Mouse (Mus musculus): Measurements from ENCODE around the gene Nip7. TPM values are rescaled to one million over a fixed set of nuclear protein-coding genes. Genes with fewer than 3 reads are reported as not detected.

Nip7 gene
- polyA plus RNA-seq, 1 experiment = 130 TPM

GRCm38 (mm10) chr8:107056973-107057369 lies 294 bp downstream of the Nip7 start:
- H3K9ac ChIP-seq (ENCODE audit: low read depth, poor library complexity, severe bottlenecking) = peak overlapping the region; percentile 71
- no peaks in the 10 kb centered on the region for H3K9me3 ChIP-seq (replicated peaks; ENCODE audit: control insufficient read depth, insufficient read depth, low read length, poor library complexity, severe bottlenecking)
- H3K4me3 ChIP-seq (ENCODE audit: low read depth, low read length) = peak overlapping the region; percentile 94
- H3K4me1 ChIP-seq (ENCODE audit: control insufficient read depth, insufficient read depth, low read length) = no peaks in the 10 kb centered on the region
- H3K27me3 ChIP-seq (ENCODE audit: control insufficient read depth, insufficient read depth, low read length, poor library complexity, severe bottlenecking) = no peaks in the 10 kb centered on the region
- peaks cover 50% of the 10 kb centered on the region for H3K36me3 ChIP-seq (ENCODE audit: control insufficient read depth, insufficient read depth, low read length, poor library complexity, severe bottlenecking)
- TF ChIP-seq EP300 (IDR thresholded peaks at IDR 0.05; ENCODE audit: insufficient read depth, low read depth, low read length) = no peak
- TF ChIP-seq CTCF (IDR thresholded peaks at IDR 0.05; ENCODE audit: low read depth, low read length) = no peak
- TF ChIP-seq POLR2A (IDR thresholded peaks at IDR 0.05; ENCODE audit: insufficient read depth, low read length) = no peak
- 0 out of 2 replicates have a peak overlapping the region, but pooled peaks have one; percentile 3 for H3K27ac ChIP-seq (ENCODE audit: insufficient read depth, low read length)

GRCm38 (mm10) chr8:107062613-107063012 lies 5.9 kb downstream of the Nip7 start:
- Histone ChIP-seq H3K9me3 (replicated peaks; ENCODE audit: control insufficient read depth, insufficient read depth, low read length, poor library complexity, severe bottlenecking) (no peaks in the 10 kb centered on the region), H3K9ac (ENCODE audit: low read depth, poor library complexity, severe bottlenecking) (no peak overlapping the region), H3K27ac (ENCODE audit: insufficient read depth, low read length) (no peak overlapping the region), H3K4me1 (ENCODE audit: control insufficient read depth, insufficient read depth, low read length) (peaks cover 1% of the 10 kb centered on the region), H3K27me3 (ENCODE audit: control insufficient read depth, insufficient read depth, low read length, poor library complexity, severe bottlenecking) (no peaks in the 10 kb centered on the region), H3K36me3 (ENCODE audit: control insufficient read depth, insufficient read depth, low read length, poor library complexity, severe bottlenecking) (peaks cover 25% of the 10 kb centered on the region), H3K4me3 (ENCODE audit: low read depth, low read length) (no peak overlapping the region)
- no peak for TF ChIP-seq CTCF (IDR thresholded peaks at IDR 0.05; ENCODE audit: low read depth, low read length)
- TF ChIP-seq EP300 (IDR thresholded peaks at IDR 0.05; ENCODE audit: insufficient read depth, low read depth, low read length) = no peak
- TF ChIP-seq POLR2A (IDR thresholded peaks at IDR 0.05; ENCODE audit: insufficient read depth, low read length) = no peak

DNA sequence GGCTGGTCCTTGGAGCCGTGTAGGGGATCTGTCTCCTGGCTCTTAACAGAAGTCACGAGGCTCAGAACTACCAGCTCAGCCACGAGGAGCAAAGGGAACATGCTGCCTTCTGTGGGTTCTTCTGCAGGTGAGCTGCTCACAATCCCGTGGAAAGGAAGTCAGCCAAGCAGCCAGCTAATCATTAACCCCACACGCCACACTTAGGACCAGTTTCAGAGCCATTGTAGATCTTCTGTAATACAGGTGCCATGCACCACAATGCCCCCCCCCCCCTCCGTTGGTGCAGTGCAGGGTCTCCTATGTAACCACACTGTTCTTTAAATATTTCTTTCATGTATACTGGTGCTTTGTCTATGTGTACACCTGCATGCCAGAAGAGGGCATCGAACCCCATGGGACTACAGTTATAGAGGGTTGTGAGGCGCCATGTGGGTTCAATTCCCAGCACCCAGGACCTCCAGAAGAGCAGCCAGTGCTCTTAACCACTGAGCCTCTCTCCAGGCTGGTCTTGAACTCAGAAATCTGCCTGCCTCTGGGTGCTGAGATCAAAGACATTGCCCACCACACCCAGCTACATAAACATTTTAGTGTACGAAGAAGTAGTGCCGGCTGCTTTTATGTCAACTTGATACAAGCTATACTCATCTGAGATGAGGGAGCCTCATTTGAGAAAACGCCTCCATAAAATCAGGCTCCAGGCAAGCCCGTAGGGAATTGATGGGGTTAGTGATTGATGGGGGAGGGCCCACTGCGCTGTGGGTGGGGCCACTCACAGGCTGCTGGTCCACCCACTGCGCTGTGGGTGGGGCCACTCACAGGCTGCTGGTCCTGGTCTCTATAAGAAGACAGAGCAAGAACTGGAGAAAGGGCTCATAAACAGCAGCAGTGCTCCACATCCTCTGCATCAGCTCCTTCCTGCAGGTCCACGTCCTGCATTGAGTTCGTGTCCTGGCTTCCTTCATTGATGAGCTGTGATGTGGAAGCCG lies 9.1 kb downstream of the Nip7 start, which contains the start of gene Tmed6:
Tmed6 (minus strand) TSS at position 134 of the 986 bp plus-strand sequence.
- H3K4me3 ChIP-seq (ENCODE audit: low read depth, low read length) = no peak within 1 kb of the TSS
- no peaks in the 10 kb centered on the region for H3K27me3 ChIP-seq (ENCODE audit: control insufficient read depth, insufficient read depth, low read length, poor library complexity, severe bottlenecking)
- TF ChIP-seq CTCF (IDR thresholded peaks at IDR 0.05; ENCODE audit: low read depth, low read length) = no peak
- no peak for TF ChIP-seq POLR2A (IDR thresholded peaks at IDR 0.05; ENCODE audit: insufficient read depth, low read length)
- H3K4me1 ChIP-seq (ENCODE audit: control insufficient read depth, insufficient read depth, low read length) = peaks cover 1% of the 10 kb centered on the region
- H3K36me3 ChIP-seq (ENCODE audit: control insufficient read depth, insufficient read depth, low read length, poor library complexity, severe bottlenecking) = 0 out of 2 replicates have a peak, but pooled peaks cover under 1% of the 10 kb centered on the region
- H3K27ac ChIP-seq (ENCODE audit: insufficient read depth, low read length) = no peak within 1 kb of the TSS
- H3K9me3 ChIP-seq (replicated peaks; ENCODE audit: control insufficient read depth, insufficient read depth, low read length, poor library complexity, severe bottlenecking) = no peaks in the 10 kb centered on the region
- no peak within 1 kb of the TSS for H3K9ac ChIP-seq (ENCODE audit: low read depth, poor library complexity, severe bottlenecking)

GRCm38 (mm10) chr8:107073706-107074105 lies 17.0 kb downstream of the Nip7 start:
- peak overlapping the region; percentile 24; the same call in 1 of the 2 replicates for H3K27ac ChIP-seq (ENCODE audit: insufficient read depth, low read length)
- H3K9ac ChIP-seq (ENCODE audit: low read depth, poor library complexity, severe bottlenecking) = no peak overlapping the region
- H3K36me3 ChIP-seq (ENCODE audit: control insufficient read depth, insufficient read depth, low read length, poor library complexity, severe bottlenecking) = peaks cover 24% of the 10 kb centered on the region
- no peaks in the 10 kb centered on the region for H3K27me3 ChIP-seq (ENCODE audit: control insufficient read depth, insufficient read depth, low read length, poor library complexity, severe bottlenecking)
- H3K4me3 ChIP-seq (ENCODE audit: low read depth, low read length) = no peak overlapping the region
- H3K4me1 ChIP-seq (ENCODE audit: control insufficient read depth, insufficient read depth, low read length) = no peaks in the 10 kb centered on the region
- no peaks in the 10 kb centered on the region for H3K9me3 ChIP-seq (replicated peaks; ENCODE audit: control insufficient read depth, insufficient read depth, low read length, poor library complexity, severe bottlenecking)
- no peak for TF ChIP-seq CTCF (IDR thresholded peaks at IDR 0.05; ENCODE audit: low read depth, low read length)
- TF ChIP-seq POLR2A (IDR thresholded peaks at IDR 0.05; ENCODE audit: insufficient read depth, low read length) = no peak
- TF ChIP-seq EP300 (IDR thresholded peaks at IDR 0.05; ENCODE audit: insufficient read depth, low read depth, low read length) = no peak

GRCm38 (mm10) chr8:107074128-107074527 lies 17.5 kb downstream of the Nip7 start:
- peaks cover 29% of the 10 kb centered on the region for H3K36me3 ChIP-seq (ENCODE audit: control insufficient read depth, insufficient read depth, low read length, poor library complexity, severe bottlenecking)
- no peak overlapping the region for H3K9ac ChIP-seq (ENCODE audit: low read depth, poor library complexity, severe bottlenecking)

More at GRCm38 (mm10) chr8:107074128-107074527, 17.5 kb downstream of the Nip7 start:
- H3K4me1 ChIP-seq (ENCODE audit: control insufficient read depth, insufficient read depth, low read length) = no peaks in the 10 kb centered on the region
- H3K4me3 ChIP-seq (ENCODE audit: low read depth, low read length) = no peak overlapping the region
- TF ChIP-seq POLR2A (IDR thresholded peaks at IDR 0.05; ENCODE audit: insufficient read depth, low read length) = no peak
- TF ChIP-seq CTCF (IDR thresholded peaks at IDR 0.05; ENCODE audit: low read depth, low read length) = no peak
- no peak for TF ChIP-seq EP300 (IDR thresholded peaks at IDR 0.05; ENCODE audit: insufficient read depth, low read depth, low read length)
- no peaks in the 10 kb centered on the region for H3K27me3 ChIP-seq (ENCODE audit: control insufficient read depth, insufficient read depth, low read length, poor library complexity, severe bottlenecking)
- H3K9me3 ChIP-seq (replicated peaks; ENCODE audit: control insufficient read depth, insufficient read depth, low read length, poor library complexity, severe bottlenecking) = no peaks in the 10 kb centered on the region
- peak overlapping the region; percentile 4; the same call in 1 of the 2 replicates for H3K27ac ChIP-seq (ENCODE audit: insufficient read depth, low read length)
